Mouse (Mus musculus) neural tube, embryonic 11.5 days (tissue): ENCODE measurements at regions not wholly inside any gene's neighbourhood (a gene's known extent, or its start where the extent isn't known, plus 50 kb on each side); places are given as distances from the start of the nearest gene placed in this dataset.
"Not testable (repeated sequence)": the region's sequence is repeated elsewhere in the genome, so short reads cannot be mapped to it uniquely, and the experiment has no call there.

Experiments
- ATAC-seq: fragments of 200-750 bp; cut with Nextera tagmentation; 2 replicates; pipeline ENCODE4 v1.8.0; 2017; ENCODE audit warnings: moderate number of reproducible peaks, mild to moderate bottlenecking, moderate TSS enrichment, moderate library complexity; ENCODE audit not compliant: insufficient read depth, low FRiP score, low TSS enrichment
- DNase-seq: peaks from one replicate; pipeline ENCODE4 v3.0.0-alpha.2; 2015; ENCODE audit warnings: low spot score
- H3K27ac ChIP-seq: fragments of 300-500 bp; sonication (generic); 2 replicates; pipeline ENCODE4 v1.5.1; 2014; ENCODE audit warnings: low read depth, mild to moderate bottlenecking, low read length
- H3K27me3 ChIP-seq: fragments of 300-500 bp; sonication (generic); 2 replicates; pipeline ENCODE4 v1.6.1; 2014; ENCODE audit warnings: mild to moderate bottlenecking, low read length, mixed read lengths; ENCODE audit not compliant: control insufficient read depth, insufficient read depth
- H3K36me3 ChIP-seq: fragments of 300-500 bp; sonication (generic); 2 replicates; pipeline ENCODE4 v1.6.1; 2014; ENCODE audit warnings: mild to moderate bottlenecking, low read length, moderate library complexity, mixed read lengths; ENCODE audit not compliant: control insufficient read depth, insufficient read depth
- H3K4me1 ChIP-seq: fragments of 300-500 bp; sonication (generic); 2 replicates; pipeline ENCODE4 v1.6.1; 2014; ENCODE audit warnings: low read length, mixed read lengths; ENCODE audit not compliant: control insufficient read depth, insufficient read depth
- H3K4me2 ChIP-seq: fragments of 300-500 bp; sonication (generic); 2 replicates; pipeline ENCODE4 v1.6.1; 2014; ENCODE audit warnings: low read depth, mild to moderate bottlenecking, moderate library complexity
- H3K4me3 ChIP-seq: fragments of 300-500 bp; sonication (generic); 2 replicates; pipeline ENCODE4 v1.5.1; 2014; ENCODE audit warnings: low read depth, low read length
- H3K9ac ChIP-seq: fragments of 300-500 bp; sonication (generic); 2 replicates; pipeline ENCODE4 v1.6.1; 2014; ENCODE audit warnings: mild to moderate bottlenecking, low read length
- H3K9me3 ChIP-seq: fragments of 300-500 bp; sonication (generic); 2 replicates; pipeline ENCODE4 v1.6.1; 2016; ENCODE audit warnings: low read length; ENCODE audit not compliant: control insufficient read depth
- WGBS: fragments of 180-500 bp; shearing (Covaris S2); extraction: QIAGEN DNeasy Blood & Tissue Kit; methylation state at CpG from one replicate; pipeline ENCODE4 v1.1.7; 2014; 5-methylcytosine and 5-hydroxymethylcytosine counted together

GRCm38 (mm10) chr16:86838457-86839337 lies 515.3 kb upstream of the N6amt1 start:
- 54% methylated on average over 6 of the region's 6 CpGs for WGBS
- no peak overlapping the region for H3K9ac ChIP-seq
- no peaks in the 10 kb centered on the region for H3K4me1 ChIP-seq
- DNase-seq (peak; percentile 17), ATAC-seq (no peak)
- no peaks in the 10 kb centered on the region for H3K27me3 ChIP-seq
- no peak overlapping the region for H3K4me2 ChIP-seq
- H3K4me3 ChIP-seq, result no peak overlapping the region
- H3K9me3 ChIP-seq, result no peaks in the 10 kb centered on the region
- no peak overlapping the region for H3K27ac ChIP-seq
- no peaks in the 10 kb centered on the region for H3K36me3 ChIP-seq

DNA sequence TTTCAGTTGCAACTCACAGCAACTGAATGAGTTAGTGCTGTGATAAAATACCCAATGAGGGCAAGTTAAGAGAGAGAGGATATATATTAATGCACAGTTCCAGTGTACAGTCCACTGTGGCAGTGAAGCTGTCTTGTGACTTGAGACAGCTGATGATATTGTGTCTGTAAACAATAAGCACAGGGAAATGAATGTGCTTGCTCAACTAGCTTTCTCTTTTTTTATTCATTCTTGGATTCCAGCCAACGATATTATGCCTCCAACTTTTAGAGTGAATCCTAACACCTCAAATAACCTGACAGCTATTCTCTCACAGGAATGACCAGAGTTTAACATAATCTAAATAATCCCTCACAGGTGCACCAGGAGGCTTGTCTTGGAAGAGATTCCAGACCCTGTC lies 526.3 kb upstream of the N6amt1 start:
- 69% methylated on average over 1 of the region's 1 CpGs for WGBS

DNA sequence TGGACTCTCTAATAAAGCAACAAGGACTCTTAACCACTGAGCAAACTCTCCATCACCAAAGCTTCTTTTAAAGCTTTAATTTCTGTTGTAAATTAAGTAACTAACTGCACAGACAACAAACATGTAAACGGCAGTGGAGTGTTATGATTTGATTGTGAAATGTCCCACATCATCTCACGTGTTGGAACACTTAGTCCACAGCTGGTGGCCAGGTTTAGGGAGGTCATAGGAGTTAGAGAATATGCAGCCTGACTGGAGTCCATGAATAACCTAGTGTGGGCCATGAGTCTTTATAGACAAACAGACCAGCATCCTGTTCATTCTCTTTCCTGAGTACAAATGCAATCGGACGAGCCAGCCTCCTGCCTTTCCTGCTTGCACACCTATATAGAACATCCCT lies 527.3 kb upstream of the N6amt1 start:
- Histone ChIP-seq H3K4me2 (no peak overlapping the region), H3K9me3 (no peaks in the 10 kb centered on the region), H3K4me1 (no peaks in the 10 kb centered on the region), H3K36me3 (no peaks in the 10 kb centered on the region), H3K4me3 (no peak overlapping the region), H3K9ac (no peak overlapping the region), H3K27me3 (no peaks in the 10 kb centered on the region), H3K27ac (no peak overlapping the region)
- DNase-seq, result no peak
- ATAC-seq, result no peak
- 81% methylated on average over 4 of the region's 4 CpGs for WGBS

More for the DNA sequence above, 526.3 kb upstream of the N6amt1 start:
- H3K4me3 ChIP-seq, result no peak overlapping the region
- H3K27me3 ChIP-seq, result no peaks in the 10 kb centered on the region
- DNase-seq (no peak), ATAC-seq (no peak)
- no peak overlapping the region for H3K27ac ChIP-seq
- no peaks in the 10 kb centered on the region for H3K4me1 ChIP-seq
- no peak overlapping the region for H3K9ac ChIP-seq
- no peaks in the 10 kb centered on the region for H3K9me3 ChIP-seq
- no peaks in the 10 kb centered on the region for H3K36me3 ChIP-seq
- H3K4me2 ChIP-seq, result no peak overlapping the region

- H3K36me3 ChIP-seq, result no peaks in the 10 kb centered on the region
- H3K9me3 ChIP-seq, result no peaks in the 10 kb centered on the region
- H3K4me2 ChIP-seq, result no peak overlapping the region
- no peaks in the 10 kb centered on the region for H3K4me1 ChIP-seq
- H3K9ac ChIP-seq, result no peak overlapping the region
- ATAC-seq, result no peak
- WGBS, result 86% methylated on average over 1 of the region's 1 CpGs
- no peaks in the 10 kb centered on the region for H3K27me3 ChIP-seq
- no peak overlapping the region for H3K27ac ChIP-seq
- no peak for DNase-seq
- H3K4me3 ChIP-seq, result no peak overlapping the region
Observed at GRCm38 (mm10) chr16:86823496-86823895, 530.5 kb upstream of the N6amt1 start.

GRCm38 (mm10) chr16:86821586-86821985 lies 532.4 kb upstream of the N6amt1 start:
- no peak for ATAC-seq
- Histone ChIP-seq H3K4me3 (no peak overlapping the region), H3K27me3 (no peaks in the 10 kb centered on the region), H3K27ac (no peak overlapping the region), H3K4me2 (no peak overlapping the region), H3K36me3 (no peaks in the 10 kb centered on the region), H3K9ac (no peak overlapping the region), H3K9me3 (no peaks in the 10 kb centered on the region), H3K4me1 (no peaks in the 10 kb centered on the region)
- no peak for DNase-seq
- WGBS, result 95% methylated on average over 2 of the region's 2 CpGs

- ATAC-seq, H3K4me3 ChIP-seq, H3K36me3 ChIP-seq, H3K27me3 ChIP-seq, H3K9me3 ChIP-seq, H3K4me1 ChIP-seq, H3K27ac ChIP-seq, DNase-seq, H3K9ac ChIP-seq, H3K4me2 ChIP-seq: not testable (repeated sequence)
- 88% methylated on average over 1 of the region's 1 CpGs for WGBS
Observed at GRCm38 (mm10) chr16:86818639-86819038, 535.3 kb upstream of the N6amt1 start.

- DNase-seq (no peak), ATAC-seq (no peak)
- Histone ChIP-seq H3K27ac (no peak overlapping the region), H3K9me3 (no peaks in the 10 kb centered on the region), H3K4me1 (no peaks in the 10 kb centered on the region), H3K4me2 (no peak overlapping the region), H3K4me3 (no peak overlapping the region), H3K36me3 (no peaks in the 10 kb centered on the region), H3K27me3 (no peaks in the 10 kb centered on the region), H3K9ac (no peak overlapping the region)
- WGBS, result 65% methylated on average over 8 of the region's 8 CpGs
Observed at GRCm38 (mm10) chr16:86816763-86817593, 537.0 kb upstream of the N6amt1 start.

GRCm38 (mm10) chr16:86816006-86816405 lies 538.0 kb upstream of the N6amt1 start:
- 86% methylated on average over 2 of the region's 2 CpGs for WGBS
- Histone ChIP-seq H3K36me3 (no peaks in the 10 kb centered on the region), H3K9me3 (no peaks in the 10 kb centered on the region), H3K9ac (no peak overlapping the region), H3K4me2 (no peak overlapping the region), H3K27me3 (no peaks in the 10 kb centered on the region), H3K4me1 (no peaks in the 10 kb centered on the region), H3K27ac (no peak overlapping the region), H3K4me3 (no peak overlapping the region)
- ATAC-seq (no peak), DNase-seq (no peak)
